Mouse (Mus musculus) intestine, postnatal 0 days (tissue): ENCODE results near the gene Plagl1. TPM values are rescaled to one million over a fixed set of nuclear protein-coding genes. Genes with fewer than 3 reads are reported as not detected.
A peak's percentile ranks its signal among the peaks of the same experiment; 100 is the strongest.

Source experiments
- ATAC-seq: fragments of 200-750 bp; cut with Nextera tagmentation; 2 replicates; pipeline ENCODE4 v1.8.0; 2017; ENCODE audit warnings: mild to moderate bottlenecking, moderate TSS enrichment, moderate library complexity
- H3K27ac ChIP-seq: fragments of 300-500 bp; sonication (generic); 2 replicates; pipeline ENCODE4 v1.5.1; 2014; ENCODE audit warnings: mild to moderate bottlenecking, low read depth, low read length, moderate library complexity
- H3K27me3 ChIP-seq: fragments of 300-500 bp; sonication (generic); replicated peaks from 2 replicates; pipeline ENCODE4 v1.6.1; 2014; ENCODE audit warnings: low read length, mixed read lengths; ENCODE audit not compliant: control insufficient read depth, insufficient read depth
- H3K36me3 ChIP-seq: fragments of 300-500 bp; sonication (generic); 2 replicates; pipeline ENCODE4 v1.6.1; 2014; ENCODE audit warnings: mild to moderate bottlenecking, moderate library complexity; ENCODE audit not compliant: control insufficient read depth, insufficient read depth
- H3K4me1 ChIP-seq: fragments of 300-500 bp; sonication (generic); replicated peaks from 2 replicates; pipeline ENCODE4 v1.6.1; 2014; ENCODE audit warnings: antibody characterized with exemption, low read length, mixed read lengths; ENCODE audit not compliant: control insufficient read depth, insufficient read depth
- H3K4me2 ChIP-seq: fragments of 300-500 bp; sonication (generic); replicated peaks from 2 replicates; pipeline ENCODE4 v1.6.1; 2014; ENCODE audit warnings: low read depth, mild to moderate bottlenecking, moderate library complexity
- H3K4me3 ChIP-seq: fragments of 300-500 bp; sonication (generic); 2 replicates; pipeline ENCODE4 v1.5.1; 2014; ENCODE audit warnings: low read depth, low read length
- H3K9ac ChIP-seq: fragments of 300-500 bp; sonication (generic); 2 replicates; pipeline ENCODE4 v1.6.1; 2014; ENCODE audit warnings: mild to moderate bottlenecking, low read depth, low read length
- H3K9me3 ChIP-seq: fragments of 300-500 bp; sonication (generic); 2 replicates; pipeline ENCODE4 v1.6.1; 2016; ENCODE audit warnings: mixed run types; ENCODE audit not compliant: control insufficient read depth
- CTCF ChIP-seq: sonication (generic); IDR thresholded peaks from 2 replicates; pipeline ENCODE4 v1.5.1; 2016; ENCODE audit warnings: low read depth, mild to moderate bottlenecking, control low read depth, antibody characterized with exemption, moderate library complexity
- WGBS: fragments of 180-500 bp; shearing (Covaris S2); extraction: QIAGEN DNeasy Blood & Tissue Kit; methylation state at CpG from one replicate; pipeline ENCODE4 v1.1.7; 2014; 5-methylcytosine and 5-hydroxymethylcytosine counted together
- polyA plus RNA-seq: library from polyadenylated mRNA; unstranded; fragments of >200 nt; fragmentation: Nextera tagmentation; extraction: Ambion mirVana; gene quantifications from 2 replicates; pipeline ENCODE4 v1.2.1, GENCODE M21; 2015

The Plagl1 gene
- polyA plus RNA-seq, 1 experiment from 2014 or later, result 67.6 TPM

DNA sequence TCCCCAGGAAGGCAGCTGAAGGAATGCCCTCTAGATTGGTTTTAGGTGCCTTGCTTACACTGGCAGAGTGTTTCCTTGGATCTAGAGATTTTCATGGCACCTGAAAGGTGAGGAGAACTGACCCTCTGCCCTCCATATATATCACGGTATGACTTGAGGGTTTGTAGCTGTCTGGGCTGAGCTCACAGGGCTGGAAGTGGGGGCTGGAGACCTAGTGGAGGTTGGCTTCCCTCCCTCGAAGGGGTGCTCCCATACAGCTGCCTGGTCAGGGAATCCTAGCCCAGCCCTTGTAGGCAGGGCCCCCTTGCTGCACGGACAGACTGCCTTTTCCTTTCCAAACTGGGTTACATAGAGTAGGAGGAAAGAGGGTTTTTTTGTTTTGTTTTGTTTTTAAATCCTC lies 52.5 kb downstream of the Plagl1 start:
- Histone ChIP-seq H3K4me3 (no peak overlapping the region), H3K4me2 (no peak overlapping the region), H3K9ac (no peak overlapping the region), H3K4me1 (peaks cover 5% of the 10 kb centered on the region), H3K9me3 (no peaks in the 10 kb centered on the region), H3K36me3 (peaks cover 7% of the 10 kb centered on the region; the same call in 1 of the 2 replicates), H3K27me3 (no peaks in the 10 kb centered on the region), H3K27ac (no peak overlapping the region)
- ATAC-seq, result no peak
- TF ChIP-seq CTCF, result no peak
- WGBS, result 54% methylated on average over 3 of the region's 3 CpGs

DNA sequence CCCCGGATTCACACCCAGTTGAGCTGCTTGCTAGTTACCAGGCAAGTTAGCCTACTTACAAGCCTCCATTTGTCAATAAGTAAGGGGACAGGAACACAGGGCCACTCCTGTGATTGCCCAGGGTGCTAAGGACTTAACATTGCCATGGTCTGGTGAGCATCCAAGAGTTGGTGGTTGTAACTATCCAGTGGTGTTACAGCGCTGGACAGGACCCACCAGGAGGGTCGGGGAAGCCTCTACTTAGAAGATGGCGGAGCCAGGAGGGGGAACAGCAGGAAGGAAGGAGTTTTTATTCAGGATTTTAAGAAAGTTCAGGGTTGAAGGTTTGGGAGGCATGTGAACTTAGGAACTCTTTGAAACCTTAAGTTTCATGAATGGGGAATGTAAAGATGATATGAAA lies 53.3 kb downstream of the Plagl1 start:
- ATAC-seq, result no peak
- Histone ChIP-seq H3K27ac (no peak overlapping the region), H3K4me3 (no peak overlapping the region), H3K4me2 (no peak overlapping the region), H3K27me3 (no peaks in the 10 kb centered on the region), H3K36me3 (peaks cover 7% of the 10 kb centered on the region; the same call in 1 of the 2 replicates), H3K9ac (no peak overlapping the region), H3K9me3 (no peaks in the 10 kb centered on the region), H3K4me1 (peaks cover 5% of the 10 kb centered on the region)
- 86% methylated on average over 4 of the region's 4 CpGs for WGBS
- no peak for TF ChIP-seq CTCF

DNA sequence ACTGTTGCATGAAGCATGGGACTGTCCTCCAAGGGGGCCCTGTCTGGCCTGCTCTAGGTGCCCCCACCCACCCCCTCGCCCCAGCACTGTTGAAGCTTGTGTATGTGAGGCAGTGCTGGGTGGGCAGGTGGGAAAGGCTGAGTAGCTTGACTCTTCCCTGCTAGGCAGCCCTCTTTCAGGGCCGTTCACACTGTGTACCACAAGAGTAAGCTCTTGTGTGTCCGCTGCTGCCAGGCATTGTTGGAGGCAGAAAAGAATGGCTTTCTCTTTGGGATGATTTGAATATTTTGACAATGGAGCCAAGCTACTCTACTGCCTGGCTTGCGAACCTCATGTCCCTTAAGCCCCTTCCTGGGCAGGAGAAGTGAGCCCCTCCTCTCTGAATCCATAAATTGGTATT lies 54.7 kb downstream of the Plagl1 start:
- peaks cover 5% of the 10 kb centered on the region for H3K4me1 ChIP-seq
- WGBS, result 93% methylated on average over 4 of the region's 4 CpGs
- no peaks in the 10 kb centered on the region for H3K27me3 ChIP-seq
- no peak overlapping the region for H3K4me3 ChIP-seq
- no peak for TF ChIP-seq CTCF
- H3K9ac ChIP-seq, result no peak overlapping the region
- peaks cover 10% of the 10 kb centered on the region for H3K36me3 ChIP-seq
- no peak for ATAC-seq
- H3K27ac ChIP-seq, result no peak overlapping the region
- no peaks in the 10 kb centered on the region for H3K9me3 ChIP-seq
- H3K4me2 ChIP-seq, result no peak overlapping the region

DNA sequence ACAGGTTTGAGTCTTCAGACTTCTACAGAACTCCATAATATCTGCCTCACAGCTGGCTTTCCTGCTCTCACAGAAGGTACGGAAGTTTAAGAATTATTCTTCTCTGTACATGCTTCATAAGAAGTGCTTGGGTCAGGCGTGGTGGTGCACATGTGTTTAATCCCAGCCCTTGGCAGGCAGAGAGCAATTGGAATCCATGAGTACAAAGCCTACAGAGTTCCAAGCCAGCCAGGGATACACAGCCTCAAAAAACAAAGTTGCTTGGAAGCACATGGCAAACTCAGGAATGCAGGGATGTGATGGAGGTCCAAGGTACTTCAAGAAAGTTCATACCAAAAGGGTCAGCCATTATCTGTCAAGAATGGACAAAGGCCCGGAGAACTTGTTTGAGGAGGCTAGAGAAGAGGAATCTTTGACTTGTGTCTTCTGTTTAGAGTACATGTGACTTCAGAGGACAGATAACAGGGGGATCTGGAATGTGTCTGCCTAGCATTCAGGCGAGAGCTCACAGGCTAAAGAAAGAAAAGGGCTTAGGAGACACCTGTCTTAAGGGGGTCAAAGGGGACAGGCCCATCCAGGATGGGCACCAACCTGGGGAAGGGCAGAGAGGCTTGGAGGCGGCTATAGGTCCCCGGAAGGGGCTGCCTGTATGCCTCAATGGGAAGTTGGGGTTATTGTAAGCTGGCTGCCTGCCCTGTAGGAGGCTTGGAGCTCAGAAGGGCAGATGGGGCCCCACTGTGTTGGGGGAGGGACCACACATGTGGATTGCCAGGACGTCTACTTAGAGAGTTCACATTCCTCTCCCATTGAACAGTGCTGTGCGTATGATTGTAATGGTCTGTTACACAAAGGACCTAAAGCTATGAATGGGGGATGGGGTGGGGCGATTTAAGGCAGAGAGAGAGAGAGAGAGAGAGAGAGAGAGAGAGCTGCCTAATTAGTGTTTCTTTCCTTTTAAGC lies 56.7 kb downstream of the Plagl1 start:
- H3K4me1 ChIP-seq, result peaks cover 5% of the 10 kb centered on the region
- H3K4me2 ChIP-seq, result no peak overlapping the region
- no peaks in the 10 kb centered on the region for H3K9me3 ChIP-seq
- H3K9ac ChIP-seq, result no peak overlapping the region
- H3K27me3 ChIP-seq, result no peaks in the 10 kb centered on the region
- peak; percentile 77 for ATAC-seq
- no peak overlapping the region for H3K4me3 ChIP-seq
- peak; percentile 23; the same call in 1 of the 2 replicates for TF ChIP-seq CTCF
- 43% methylated on average over 9 of the region's 9 CpGs for WGBS
- H3K27ac ChIP-seq, result no peak overlapping the region
- H3K36me3 ChIP-seq, result peaks cover 10% of the 10 kb centered on the region

DNA sequence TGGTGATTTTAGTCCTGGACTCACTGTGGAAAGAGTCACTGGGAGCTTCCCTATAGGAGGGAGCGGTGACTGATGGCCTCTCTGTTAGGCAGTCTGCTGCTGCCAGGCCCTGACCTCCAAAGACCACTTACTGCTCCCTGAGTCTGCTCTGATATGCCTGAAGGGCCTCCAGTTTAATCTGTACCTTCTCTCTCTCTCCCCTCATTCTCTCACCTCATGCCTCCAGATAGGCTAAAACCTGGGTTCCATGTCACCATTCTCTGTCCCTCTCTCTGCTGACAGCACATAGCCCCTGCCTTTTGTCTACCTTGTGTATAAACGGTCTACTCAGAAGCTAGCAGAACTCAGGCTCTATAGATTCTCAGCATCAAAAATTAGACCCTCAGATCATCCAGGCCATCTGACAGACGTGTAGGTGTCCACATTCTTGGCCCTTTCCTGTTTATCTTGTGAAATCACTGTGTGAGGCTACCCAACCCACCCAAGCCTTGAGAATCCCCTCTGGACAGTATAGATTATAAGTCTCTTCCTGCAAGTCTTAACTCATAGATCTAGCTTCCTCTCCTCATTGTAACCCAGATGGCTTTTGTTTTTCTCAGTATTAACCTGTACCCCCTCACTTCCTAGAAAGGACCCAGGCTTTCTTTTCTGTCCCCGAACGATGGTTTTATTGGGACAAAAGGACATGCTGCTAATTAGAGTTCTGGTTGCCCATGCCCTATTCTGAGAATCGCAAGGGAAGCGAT lies 57.9 kb downstream of the Plagl1 start:
- ATAC-seq, result no peak
- TF ChIP-seq CTCF, result no peak
- 72% methylated on average over 7 of the region's 7 CpGs for WGBS
- Histone ChIP-seq H3K27ac (no peak overlapping the region), H3K27me3 (no peaks in the 10 kb centered on the region), H3K9me3 (no peaks in the 10 kb centered on the region), H3K4me1 (peaks cover 5% of the 10 kb centered on the region), H3K4me2 (no peak overlapping the region), H3K36me3 (peaks cover 3% of the 10 kb centered on the region; the same call in 1 of the 2 replicates), H3K4me3 (no peak overlapping the region), H3K9ac (no peak overlapping the region)

DNA sequence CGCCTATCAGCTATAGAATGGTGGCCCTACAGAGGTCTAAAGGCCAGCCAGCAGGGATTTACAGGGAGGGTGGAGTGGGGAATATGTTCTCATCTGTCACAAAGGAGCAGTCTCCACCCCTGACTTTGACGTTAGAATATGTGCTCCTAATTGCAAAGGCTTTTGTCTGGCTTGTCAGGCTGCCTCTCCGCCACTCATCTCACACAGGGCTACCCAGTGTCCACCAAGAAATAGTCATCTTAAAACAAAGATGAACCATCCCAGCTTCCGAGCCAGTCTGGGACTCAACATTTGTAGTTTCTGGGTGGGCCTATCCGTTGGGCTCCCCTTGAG lies 58.4 kb downstream of the Plagl1 start:
- peaks cover 5% of the 10 kb centered on the region for H3K4me1 ChIP-seq
- no peaks in the 10 kb centered on the region for H3K9me3 ChIP-seq
- no peak overlapping the region for H3K4me2 ChIP-seq
- no peak overlapping the region for H3K27ac ChIP-seq
- WGBS, result 64% methylated on average over 5 of the region's 5 CpGs
- ATAC-seq, result 0 out of 2 replicates have a peak, but pooled peaks have one; percentile 16
- peaks cover 3% of the 10 kb centered on the region; the same call in 1 of the 2 replicates for H3K36me3 ChIP-seq
- no peak overlapping the region for H3K9ac ChIP-seq
- H3K27me3 ChIP-seq, result no peaks in the 10 kb centered on the region
- TF ChIP-seq CTCF, result no peak
- H3K4me3 ChIP-seq, result no peak overlapping the region
